Mouse (Mus musculus) lung, postnatal 36 days (tissue): ENCODE data around the gene Mkks.
"Not testable (repeated sequence)": the region's sequence is repeated elsewhere in the genome, so short reads cannot be mapped to it uniquely, and the experiment has no call there.

Experiments used
- DNase-seq: peaks from one replicate; pipeline ENCODE4 v3.0.0; 2022; ENCODE audit warnings: mixed read lengths

Mkks gene

DNA sequence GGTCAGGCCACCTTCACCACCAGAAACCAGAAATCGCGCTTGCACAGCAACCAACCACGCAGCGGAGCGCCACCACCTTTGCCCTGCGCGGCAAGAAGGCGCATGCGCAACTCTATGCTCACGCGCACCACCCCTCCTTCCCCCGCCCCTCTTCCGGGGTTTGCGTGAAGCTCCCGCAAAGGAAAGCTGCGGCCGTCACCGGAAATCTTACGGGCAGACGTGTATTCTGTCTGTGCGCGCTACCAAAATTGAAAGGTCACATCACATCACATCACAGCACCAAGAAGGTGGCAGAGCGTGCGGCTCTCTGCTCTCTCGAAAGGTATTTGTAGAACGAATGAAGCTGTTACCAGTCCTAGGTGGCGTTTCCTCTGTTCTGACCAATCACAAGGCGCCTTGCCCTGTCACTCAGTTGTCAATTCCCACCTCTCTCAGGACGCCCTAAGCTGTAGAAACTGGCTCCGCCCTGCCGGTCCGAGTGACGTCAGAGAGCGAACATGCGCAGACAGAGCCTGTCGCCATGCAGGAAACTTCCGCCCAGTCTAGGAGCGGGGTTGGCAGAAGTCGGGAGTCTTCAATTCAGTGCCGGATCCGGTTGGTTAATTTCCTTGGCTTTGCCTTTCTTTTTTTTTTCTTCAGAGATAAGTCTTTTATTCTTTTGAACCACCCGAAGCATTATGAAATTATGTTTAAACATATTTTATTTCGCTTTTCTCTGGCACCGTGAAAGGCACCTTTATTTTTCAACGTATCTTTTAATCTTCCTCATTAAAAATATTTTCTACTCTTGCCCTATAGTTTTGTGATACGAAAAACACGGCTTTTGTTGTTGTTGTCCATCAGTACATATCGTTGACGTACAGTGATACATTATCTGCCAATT is at the start of gene Mkks, which contains the start of the genes Slx4ip and AL731706.1:
Gene Mkks (minus strand): TSS at position 322 of the 883 bp plus-strand sequence.
Gene Slx4ip (plus strand): TSS at position 151 of the 883 bp plus-strand sequence.
Gene AL731706.1 (minus strand): TSS at position 322 of the 883 bp plus-strand sequence.
- peak; percentile 100 for DNase-seq

DNA sequence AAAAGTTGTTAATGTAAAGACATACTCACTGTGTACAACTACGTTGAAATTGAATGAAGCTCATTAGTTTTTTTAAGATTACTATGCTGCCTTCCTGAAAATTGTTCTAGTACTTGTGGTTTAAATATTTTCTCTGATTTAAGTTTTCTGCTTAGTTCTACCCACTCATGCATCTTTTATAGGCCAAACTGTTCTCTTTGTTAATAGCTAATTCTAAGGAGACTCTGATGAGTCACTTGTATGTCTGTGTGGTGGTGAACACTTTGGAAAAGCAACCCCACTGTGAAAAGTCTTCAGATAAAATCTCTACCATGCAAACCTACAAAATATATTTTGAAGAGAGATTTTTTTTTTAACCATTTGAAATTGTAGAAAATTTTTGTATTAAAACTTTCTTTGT is 47.1 kb upstream of the Mkks start:
- no peak for DNase-seq

DNA sequence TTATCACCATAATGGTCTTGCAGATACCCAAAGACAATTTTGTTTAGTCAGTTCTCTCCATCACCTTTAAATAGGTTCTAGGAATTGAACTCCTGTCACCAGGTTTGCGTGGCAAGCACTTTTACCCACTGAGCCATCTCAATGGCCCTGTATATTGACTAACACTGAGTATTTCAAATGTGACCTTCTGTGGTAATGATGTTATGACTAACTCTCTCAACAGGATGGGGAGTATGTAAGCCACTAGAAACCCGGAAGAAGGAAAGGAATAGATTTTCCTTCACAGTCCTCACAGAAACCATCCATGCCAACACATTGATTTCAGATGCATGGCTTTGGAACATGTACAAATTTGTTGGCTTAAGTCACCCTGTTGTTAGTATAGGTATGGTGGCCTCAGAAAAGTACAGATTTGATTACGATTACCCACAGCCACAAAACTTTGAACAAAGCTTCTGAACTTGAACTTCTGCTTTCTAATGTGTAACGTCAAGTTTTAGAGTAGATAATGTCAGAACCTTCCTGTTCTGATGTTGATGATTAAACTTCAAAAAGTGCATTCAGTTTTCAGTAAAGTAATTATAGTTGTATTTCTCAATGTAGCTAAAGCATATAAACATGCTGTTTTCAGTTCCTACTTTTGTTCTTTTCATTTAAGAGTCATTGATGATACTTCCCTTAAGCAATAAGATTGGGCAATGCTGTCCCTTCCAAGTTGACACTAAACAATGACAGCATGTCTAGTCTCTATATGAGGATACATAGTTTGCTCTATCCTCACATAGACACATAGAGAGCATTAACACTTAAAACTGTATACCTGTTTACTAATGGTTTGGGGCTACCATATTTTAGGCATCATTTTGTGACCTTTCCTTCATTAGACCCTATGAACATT is 45.5 kb upstream of the Mkks start:
- DNase-seq: peak; percentile 37

DNA sequence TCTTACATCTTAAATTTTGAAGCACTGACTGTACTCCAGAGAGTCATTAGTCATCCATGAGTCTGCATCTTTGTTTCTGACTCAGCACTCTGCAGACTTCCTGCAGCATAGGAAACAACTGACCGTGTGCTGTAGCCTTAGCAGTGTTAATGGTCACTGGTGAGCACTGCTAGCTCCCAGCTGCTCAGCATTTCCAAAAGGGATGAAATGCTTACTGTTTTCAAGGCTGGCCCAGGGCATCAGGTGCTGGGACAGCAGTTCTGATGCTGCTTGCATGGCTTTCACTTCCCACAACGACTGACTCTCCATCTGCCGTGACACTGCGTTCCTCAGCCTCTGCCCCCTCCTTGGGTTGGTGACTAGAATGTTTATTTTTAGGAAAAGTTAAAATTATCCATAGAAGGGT is 29.8 kb upstream of the Mkks start:
- DNase-seq: peak; percentile 43

DNA sequence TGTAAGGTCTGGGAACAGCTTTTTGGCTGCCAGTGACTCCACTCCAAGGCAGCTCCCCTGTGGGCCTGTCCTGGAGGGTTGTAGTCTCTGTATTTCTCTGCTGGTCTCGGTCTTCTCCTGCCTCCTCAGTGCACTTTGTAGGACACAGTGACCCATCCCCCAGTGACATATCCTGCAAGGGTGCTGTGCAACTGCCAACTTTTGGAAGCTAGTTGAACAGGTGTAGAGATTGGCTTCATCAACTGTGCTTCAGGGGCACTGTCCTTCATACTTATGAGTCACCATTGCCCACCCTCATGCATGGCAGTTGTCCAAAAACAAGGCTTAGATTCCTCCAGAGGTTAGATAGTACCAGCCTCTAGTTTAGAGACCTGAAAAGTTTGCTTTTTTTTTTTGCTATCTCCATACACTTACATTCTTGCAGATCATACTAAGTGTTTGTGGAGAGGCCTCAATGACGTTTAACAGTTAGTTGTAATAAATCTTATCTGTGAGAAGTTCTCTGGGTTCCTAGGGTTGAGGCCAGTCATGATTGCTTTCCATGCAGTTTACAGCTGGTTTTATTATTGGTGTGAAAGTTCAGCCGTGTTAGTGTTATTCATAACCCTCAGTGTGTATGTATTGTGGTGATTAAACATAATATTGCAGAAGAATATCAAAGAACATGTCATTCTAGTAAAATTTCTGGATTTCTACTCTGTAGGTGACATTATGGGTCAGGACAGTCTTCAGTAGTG is 29.2 kb upstream of the Mkks start:
- no peak for DNase-seq

DNA sequence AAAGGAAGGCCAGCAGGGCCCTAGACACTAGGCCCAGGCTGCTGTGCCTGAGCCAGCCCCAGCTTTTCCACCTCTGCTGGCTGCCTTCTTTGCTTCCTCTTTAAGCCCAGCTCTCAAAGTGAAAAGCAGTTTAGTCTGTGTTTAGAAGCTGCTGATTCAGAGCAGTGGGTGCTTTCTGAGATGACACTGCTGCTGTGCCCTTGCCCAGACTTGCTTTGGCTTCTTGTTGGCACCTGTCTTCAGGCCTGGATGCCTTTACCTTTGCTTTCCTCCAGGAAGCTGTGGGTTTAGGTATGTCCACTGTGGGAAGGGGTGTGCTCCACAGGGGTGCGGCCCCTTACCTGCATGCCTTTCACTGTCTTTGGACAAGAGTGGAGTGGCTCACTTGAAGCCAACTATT is 28.2 kb upstream of the Mkks start:
- DNase-seq: no peak

DNA sequence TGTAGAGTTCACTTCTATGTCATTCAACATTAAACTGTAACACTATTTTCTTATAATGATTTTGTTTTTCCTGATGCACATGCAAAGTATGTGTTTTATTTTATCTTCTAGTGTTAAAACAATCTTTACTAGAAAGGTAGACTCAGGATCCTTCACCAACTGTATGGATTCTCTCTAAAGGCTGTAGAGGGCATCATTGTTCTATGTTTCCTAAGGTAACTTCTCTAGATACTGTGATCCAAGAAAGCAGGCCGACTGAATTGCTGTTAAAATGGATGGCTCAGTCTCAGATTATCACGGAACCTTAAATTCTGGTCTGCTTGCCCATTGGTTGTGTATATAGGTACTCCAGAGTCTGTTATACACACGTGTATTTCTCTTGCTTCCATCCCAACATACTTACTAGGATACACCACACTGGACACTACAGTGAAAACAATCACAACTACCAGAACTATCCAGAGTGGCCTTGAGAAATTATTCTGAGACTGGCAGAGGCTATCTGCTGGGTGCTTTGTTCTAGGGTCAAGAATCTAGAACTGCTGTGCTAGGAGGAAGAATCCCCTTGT is 23.2 kb upstream of the Mkks start:
- DNase-seq: no peak

DNA sequence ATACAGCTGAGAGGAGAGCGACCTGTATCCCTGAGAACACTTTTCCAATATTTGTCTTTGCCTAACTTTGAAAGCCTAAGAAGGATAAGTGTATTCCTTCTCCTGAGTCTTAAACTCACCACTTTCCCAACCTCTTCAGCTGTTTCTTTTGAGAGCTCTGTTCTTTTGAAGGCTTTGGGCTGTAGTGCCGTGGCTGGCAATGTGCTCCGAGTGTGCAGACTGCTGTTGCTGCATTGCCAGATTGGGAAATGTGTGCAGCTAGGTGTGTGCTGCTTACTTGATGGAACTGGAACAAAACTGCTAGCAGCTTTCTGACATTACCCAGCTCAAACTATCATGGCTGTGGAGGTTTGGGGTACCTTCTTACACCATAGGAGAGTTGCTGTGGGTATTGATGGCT is 21.8 kb upstream of the Mkks start:
- DNase-seq: peak; percentile 54

DNA sequence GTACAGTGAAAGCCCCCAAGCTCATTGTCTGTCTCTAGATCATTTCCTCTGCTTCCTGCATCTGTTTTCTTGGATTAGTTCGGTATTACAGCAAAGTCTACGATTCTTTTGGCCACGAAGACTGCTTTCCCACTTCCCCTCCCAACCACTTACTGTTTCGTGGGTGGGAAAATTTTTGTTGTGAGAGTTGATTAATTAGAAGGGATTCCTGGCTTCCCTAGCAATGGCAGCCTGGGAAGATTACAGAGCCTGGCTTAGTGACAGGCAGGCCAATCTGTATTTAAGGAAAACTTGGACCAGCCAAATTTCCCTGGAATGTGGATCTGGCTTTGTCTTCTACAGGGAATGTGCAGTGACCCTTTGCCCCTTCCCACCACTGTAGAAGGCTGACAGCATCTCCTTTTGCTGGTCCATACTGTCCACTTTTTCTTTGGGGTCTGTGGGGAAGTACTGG is 20.8 kb upstream of the Mkks start:
- no peak for DNase-seq

DNA sequence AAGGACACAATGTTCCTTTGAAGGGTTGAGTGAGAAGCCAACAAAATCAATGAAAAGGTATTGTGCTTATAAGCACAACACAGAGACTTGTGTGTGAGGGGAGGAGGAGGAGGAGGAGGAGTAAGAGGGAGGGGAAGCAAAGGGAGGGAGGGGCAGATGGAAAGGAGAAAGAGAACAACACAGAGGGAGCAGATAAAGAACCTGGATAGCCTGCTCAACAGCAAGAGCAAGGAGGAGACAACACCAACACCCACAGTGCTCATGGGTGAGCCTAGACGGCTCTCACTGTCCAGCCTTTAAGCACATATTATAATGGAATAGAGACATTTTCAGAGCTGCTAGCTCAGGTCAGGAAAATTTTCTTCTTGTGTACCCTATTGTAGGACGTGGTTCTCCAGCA is 18.1 kb upstream of the Mkks start:
- no peak for DNase-seq

DNA sequence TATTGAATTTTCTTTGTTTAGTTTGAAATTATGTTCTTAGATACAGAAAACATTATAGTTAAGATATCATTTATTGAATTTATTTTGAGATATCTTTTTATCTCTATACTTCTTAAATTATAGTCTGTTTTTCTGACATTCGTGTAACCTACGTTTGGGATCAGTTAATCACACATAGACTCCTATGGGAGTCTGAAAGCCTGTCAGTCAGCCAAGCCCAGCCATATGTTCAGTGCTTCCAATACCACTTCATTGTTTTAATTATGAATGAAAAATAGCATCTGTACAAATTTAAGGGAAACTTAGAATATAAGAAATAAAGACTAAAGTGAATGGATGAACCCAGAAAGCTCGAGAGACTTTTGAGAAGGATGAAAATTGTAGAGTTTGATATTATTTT is 17.4 kb upstream of the Mkks start:
- DNase-seq: no peak

DNA sequence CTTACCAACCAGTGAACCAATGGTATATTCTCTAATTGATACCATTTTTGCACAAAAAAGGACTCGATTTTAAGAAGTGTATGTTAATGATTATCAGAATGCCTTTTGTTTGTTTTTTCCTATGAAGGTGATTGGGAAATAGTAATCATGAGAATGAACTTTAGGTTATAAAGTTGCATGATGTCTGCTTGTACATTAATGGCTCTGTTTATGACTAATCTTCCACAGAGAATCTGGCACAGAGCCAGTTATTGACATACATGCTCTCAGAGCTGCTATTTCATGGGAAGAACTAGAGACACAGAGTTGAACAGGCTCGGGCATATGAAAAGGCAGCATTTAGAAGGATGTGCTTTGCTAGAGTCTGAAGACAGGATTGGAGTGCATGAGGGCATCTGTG is 4.9 kb upstream of the Mkks start:
- DNase-seq: no peak

DNA sequence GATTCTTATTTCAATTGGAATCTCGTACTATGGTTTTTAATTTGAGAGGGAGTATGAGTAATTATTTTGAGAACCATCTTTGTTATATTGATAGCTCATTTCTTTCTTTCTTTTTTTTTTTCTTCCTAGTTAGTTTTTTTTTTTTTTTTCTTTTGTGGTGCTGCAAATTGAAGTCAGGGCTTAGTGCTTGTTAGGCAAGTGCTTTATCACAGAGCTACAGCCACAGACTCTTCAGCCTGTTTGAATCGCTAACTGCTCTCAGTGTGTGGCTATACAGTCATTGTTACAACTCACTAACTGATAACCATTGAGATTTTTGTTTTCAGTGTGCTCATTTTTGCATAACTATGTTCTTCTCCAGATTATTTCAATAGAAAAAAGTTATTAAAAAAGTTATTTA is 3.3 kb upstream of the Mkks start:
- no peak for DNase-seq

DNA sequence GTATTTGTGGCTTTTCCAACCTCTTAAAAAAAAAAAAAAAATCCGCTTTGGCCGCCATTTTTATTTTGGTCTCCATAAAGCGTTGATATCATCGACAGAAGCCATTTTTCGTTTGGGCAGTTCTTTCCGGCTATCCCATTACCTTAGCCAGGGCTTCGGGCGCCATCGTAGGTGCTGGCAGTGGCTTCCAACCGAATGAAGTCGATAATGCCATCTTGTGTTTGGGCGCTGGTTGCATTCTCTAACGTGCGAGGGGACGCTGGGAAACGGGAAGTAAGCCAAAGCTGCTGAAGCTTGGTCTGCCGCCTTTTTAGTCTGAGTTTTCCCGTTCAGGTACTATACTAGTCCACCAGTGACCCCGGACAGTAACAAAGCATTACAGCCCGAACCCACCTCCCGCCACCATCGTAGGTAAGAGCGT is 772 bp upstream of the Mkks start:
- DNase-seq: peak; percentile 99

DNA sequence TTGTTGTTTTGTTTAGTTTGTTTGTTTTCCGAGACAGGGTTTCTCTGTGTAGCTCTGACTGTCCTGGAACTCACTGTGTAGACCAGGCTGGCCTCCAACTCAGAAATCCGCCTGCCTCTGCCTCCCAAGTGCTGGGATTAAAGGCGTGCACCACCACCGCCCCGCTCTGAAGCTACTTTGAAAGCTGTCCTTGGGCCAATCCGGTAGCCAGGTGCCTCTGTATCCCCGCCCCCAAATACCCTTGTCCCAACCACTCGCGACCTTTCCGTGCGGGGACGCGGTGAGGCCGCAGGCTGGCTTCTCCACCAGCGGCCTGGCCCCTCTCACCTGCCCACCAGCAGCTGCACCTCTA is 497 bp downstream of the Mkks start:
- not testable (repeated sequence) for DNase-seq

DNA sequence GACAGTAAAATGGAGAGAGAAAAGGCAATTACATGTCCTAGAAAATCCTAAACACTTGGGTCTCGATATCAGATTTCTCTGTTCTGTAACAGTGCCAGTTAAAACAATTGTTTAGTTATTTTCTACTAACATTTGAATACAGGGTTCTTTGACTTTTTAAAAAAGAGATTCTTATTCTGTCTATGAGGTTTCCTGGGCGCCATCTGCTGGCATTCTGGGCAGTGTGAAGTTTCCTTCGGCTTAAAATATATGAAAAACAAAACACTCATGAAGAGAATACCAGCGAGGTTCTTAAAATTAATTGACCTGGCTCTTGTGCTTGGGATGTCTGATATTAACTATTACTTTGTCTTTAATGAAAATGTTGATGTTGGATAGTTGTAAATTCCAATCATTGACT is 4.3 kb downstream of the Mkks start:
- DNase-seq: peak; percentile 52

DNA sequence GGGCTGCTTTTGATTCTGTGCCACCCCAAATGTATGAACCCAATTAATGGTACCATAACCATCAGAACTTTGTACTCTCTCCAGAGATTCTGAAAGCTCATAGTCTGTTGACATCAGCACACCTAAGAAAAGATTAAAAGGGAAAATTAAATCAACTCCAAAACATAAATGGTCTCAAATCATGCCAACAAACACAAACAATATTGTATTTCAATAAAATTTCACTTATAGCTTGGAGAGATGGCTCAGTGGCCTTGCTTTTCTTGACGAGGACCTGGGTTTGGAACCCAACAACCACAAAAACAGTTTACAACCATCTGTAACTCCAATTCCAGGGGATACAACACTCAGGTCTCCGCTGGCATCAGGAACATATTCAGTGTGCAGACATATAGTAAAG is 5.6 kb downstream of the Mkks start, which contains the start of gene AL731706.2:
Gene AL731706.2 (minus strand): TSS at position 101 of the 400 bp plus-strand sequence.
- no peak for DNase-seq

DNA sequence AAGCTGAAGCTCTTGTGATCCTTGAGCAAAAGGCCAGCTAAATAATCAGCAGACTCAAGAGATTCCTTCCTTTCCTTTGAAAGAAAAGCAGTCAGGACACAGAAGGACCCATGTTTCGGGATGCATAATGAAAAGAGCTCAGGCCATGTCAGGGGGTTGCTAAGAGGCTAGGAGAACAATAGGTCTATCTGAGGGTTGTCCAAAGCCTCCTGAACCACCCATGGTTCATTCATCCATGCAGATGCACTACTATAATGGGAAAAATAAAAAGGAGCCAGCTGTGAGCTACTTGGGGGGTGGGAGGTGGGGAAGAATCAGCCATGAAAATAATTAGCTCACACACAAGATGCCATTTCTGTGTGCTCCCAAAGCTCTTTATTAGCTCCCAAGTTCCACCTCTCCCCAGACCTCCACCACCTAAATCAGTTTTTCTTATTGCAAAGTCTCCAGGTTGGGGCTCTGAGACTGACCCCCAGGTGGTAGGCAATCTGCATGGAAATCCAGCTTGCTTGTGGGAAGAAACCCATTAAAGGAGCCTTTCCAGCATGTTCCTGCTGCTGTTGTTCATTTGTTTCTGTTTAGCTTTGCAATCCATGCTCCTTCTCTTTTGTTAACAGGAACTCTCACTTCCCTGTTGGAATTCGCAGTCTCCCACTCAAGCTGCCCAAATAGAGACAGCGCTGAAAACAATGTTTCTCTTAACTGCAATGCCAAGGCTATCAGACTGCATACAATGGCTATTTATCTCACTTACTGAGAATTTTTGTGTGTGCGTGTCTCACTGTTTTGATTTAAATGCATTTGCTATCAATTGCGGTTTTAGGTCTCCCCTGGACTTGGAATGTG is 36.4 kb downstream of the Mkks start:
- DNase-seq: no peak

DNA sequence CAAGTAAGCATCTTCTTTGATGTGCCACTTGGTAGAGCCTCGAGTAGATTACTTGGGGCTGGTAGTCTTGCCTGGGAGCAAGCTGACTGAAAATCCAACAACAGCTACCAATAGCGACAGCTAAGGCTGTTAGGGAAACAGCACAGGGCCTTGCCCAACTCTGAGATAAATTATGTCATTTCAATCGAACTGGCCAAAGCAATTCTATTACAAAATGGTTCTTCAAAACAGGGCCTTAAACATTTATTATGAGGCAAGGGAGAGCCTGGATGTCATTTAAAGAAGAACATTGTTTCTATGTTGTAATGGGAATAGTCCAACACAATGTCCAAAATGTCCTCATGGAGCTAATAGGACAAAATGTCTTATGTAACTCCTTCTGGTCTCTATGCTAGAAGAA is 40.8 kb downstream of the Mkks start:
- no peak for DNase-seq

DNA sequence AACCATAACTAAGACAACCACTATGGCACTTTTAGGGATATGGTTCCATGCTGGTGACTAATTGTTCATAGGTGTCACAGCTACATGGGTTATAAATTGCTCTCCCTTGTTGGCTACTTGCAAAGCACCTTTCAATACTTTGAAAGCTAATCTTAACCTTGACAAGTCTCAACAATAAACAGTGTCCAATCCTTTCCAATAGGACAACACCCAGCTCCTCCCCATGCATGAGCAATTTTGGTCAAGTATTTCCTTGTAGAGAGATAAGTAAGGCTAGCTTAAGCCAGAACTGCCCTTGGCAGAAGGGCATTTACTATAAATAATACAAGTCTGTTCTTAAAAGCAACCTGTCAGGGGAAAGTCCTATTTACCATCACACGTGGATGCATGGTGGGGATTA is 53.2 kb downstream of the Mkks start:
- no peak for DNase-seq

DNA sequence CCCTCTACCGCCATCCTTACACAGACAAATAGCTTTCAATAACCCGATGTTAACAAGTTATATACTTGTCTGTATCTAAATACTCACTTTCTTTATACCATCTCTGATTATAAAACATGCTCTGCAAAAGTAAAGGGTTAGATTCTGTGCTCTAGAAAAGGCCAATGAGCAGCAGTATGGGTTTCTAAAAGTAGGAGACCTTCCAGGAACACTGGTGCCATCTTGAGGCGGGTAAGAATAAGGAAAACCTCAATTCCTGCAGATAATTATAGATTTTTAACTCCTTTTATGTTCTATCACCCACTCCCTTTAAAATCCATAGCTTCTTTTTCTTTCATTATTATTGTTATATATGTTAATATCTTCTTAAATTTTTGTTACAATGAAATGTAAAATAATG is 55.3 kb downstream of the Mkks start:
- DNase-seq: no peak

DNA sequence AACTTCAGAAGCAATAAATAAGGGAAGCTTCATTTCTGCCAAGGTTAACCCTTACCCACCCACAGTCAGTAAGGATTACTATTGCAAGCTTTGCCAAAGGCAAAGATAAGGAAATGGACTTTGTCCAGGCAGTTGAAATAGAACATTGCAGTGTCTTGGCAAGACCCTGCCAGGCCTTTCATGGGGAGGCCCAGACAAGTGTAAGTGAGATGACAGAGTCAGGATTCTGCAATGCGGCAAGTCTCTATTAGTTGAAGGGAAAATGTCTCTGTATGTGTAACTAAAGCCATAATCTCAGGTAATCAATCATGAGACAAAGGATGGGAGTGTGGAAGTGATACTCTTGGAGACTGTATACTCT is 56.5 kb downstream of the Mkks start:
- no peak for DNase-seq
